ENCODE assay signal across 29 mouse cellular contexts in genomic region chr3:68813461-68813860, GRCm38 (mm10).
"Had no signal": no experiment of that assay in that cellular context is flagged by ENCODE, and none has a peak within 500 bp of the region (broad histone marks: within the 10 kb centered on the region; RNA-seq: fewer than 3 reads in every experiment).

No protein-coding gene starts in this region.

- H3K4me3 ChIP-seq: heart, embryonic 12.5 days; heart, embryonic 13.5 days; heart, embryonic 15.5 days; hindbrain, embryonic 10.5 days; hindbrain, embryonic 12.5 days; hindbrain, embryonic 13.5 days; hindbrain, embryonic 15.5 days; intestine, embryonic 15.5 days; kidney, embryonic 15.5 days; layer of hippocampus, adult 2 months; left cerebral cortex, adult 2 months had no signal

- H3K27me3 ChIP-seq: heart, embryonic 12.5 days; heart, embryonic 13.5 days; heart, embryonic 15.5 days; hindbrain, embryonic 12.5 days; hindbrain, embryonic 13.5 days; hindbrain, embryonic 15.5 days; intestine, embryonic 15.5 days; kidney, embryonic 15.5 days had no signal

- H3K9me3 ChIP-seq: heart, embryonic 13.5 days; heart, embryonic 15.5 days; hindbrain, embryonic 10.5 days; hindbrain, embryonic 12.5 days; hindbrain, embryonic 13.5 days; hindbrain, embryonic 15.5 days; intestine, embryonic 15.5 days; kidney, embryonic 15.5 days had no signal

- H3K36me3 ChIP-seq: heart, embryonic 12.5 days; heart, embryonic 13.5 days; heart, embryonic 15.5 days; hindbrain, embryonic 10.5 days; hindbrain, embryonic 12.5 days; hindbrain, embryonic 13.5 days; hindbrain, embryonic 15.5 days; intestine, embryonic 15.5 days; kidney, embryonic 15.5 days had no signal

- H3K4me1 ChIP-seq: heart, embryonic 15.5 days; hindbrain, embryonic 10.5 days; hindbrain, embryonic 12.5 days; hindbrain, embryonic 13.5 days; hindbrain, embryonic 15.5 days; intestine, embryonic 15.5 days; kidney, embryonic 15.5 days had no signal

- H3K27ac ChIP-seq: heart, embryonic 13.5 days; heart, embryonic 15.5 days; hindbrain, embryonic 10.5 days; hindbrain, embryonic 12.5 days; hindbrain, embryonic 13.5 days; hindbrain, embryonic 14.5 days; hindbrain, embryonic 15.5 days; hindbrain, postnatal 0 days; intestine, embryonic 15.5 days; kidney, embryonic 15.5 days; kidney, postnatal 0 days; layer of hippocampus, adult 2 months; left cerebral cortex, adult 2 months had no signal

- DNase-seq: heart, postnatal 10 days; heart, postnatal 14 days; heart, postnatal 4 days; kidney, adult 11 months; kidney, adult 18-20 months; kidney, adult 2 months; kidney, adult 8-10 months; kidney, adult 9 months; kidney, postnatal 10 days; kidney, postnatal 14 days; kidney, postnatal 25 days; kidney, postnatal 36 days; kidney, postnatal 4 days; layer of hippocampus, adult 9-11 months; layer of hippocampus, postnatal 36 days had no signal
